Mouse (Mus musculus) layer of hippocampus, postnatal 14 days (tissue): ENCODE data around the gene Gm49387. TPM values are rescaled to one million over a fixed set of nuclear protein-coding genes. Genes with fewer than 3 reads are reported as not detected.
"Not testable (repeated sequence)": the region's sequence is repeated elsewhere in the genome, so short reads cannot be mapped to it uniquely, and the experiment has no call there.

ENCODE experiments used
- DNase-seq, 2 experiments: peaks; one replicate each; pipeline ENCODE4 v3.0.0; 2021 to 2022; ENCODE audit warnings: low spot score in 2 of 2, mixed read lengths in 1 of 2
- total RNA-seq, 2 experiments: library from RNA; stranded (reverse); gene quantifications; 2 replicates each; pipeline ENCODE4 v1.2.3; 2021

Gene Gm49387
- total RNA-seq, 2 experiments from 2014 or later, result not detected

DNA sequence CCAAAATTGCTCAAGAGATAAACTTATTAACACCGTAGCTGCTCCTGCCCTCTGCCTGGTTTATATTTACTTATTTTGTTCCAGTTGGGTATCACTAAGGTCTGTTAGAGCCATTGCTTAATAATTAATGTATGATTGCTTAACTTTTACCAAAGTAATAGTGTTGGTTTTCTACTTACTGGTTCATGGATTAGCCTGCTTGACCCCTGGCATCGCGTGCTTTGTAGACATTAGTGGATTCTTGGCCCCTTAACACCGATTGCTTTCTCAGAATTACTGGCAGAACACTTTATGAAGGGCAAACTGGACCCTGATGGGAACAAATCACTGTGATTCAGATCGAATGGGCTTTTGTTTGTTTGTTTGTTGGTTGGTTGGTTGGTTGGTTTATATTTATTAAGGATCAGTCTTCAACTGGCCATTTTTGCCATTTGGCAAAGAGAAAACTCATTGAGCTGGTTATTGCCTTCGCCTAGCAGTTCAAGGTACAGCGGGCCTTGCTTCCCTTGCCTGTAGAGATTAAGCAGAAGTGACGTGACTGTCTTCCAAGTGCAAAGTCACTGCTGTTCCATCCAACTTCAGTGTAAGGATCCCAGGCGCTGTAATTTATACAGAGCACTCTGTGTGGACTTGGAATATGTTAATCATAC, 953 bp upstream of the Gm49387 start:
- no peak for DNase-seq

- DNase-seq, result peak; percentile 91 to 92
Measured at GRCm38 (mm10) chr14:31640890-31641505, 320 bp upstream of the Gm49387 start, which contains the start of the genes Btd and Hacl1. Btd (plus strand) TSS chr14:31641028. Hacl1 (minus strand) TSS chr14:31641286.

GRCm38 (mm10) chr14:31630677-31631076, 10.0 kb downstream of the Gm49387 start:
- no peak for DNase-seq

DNA sequence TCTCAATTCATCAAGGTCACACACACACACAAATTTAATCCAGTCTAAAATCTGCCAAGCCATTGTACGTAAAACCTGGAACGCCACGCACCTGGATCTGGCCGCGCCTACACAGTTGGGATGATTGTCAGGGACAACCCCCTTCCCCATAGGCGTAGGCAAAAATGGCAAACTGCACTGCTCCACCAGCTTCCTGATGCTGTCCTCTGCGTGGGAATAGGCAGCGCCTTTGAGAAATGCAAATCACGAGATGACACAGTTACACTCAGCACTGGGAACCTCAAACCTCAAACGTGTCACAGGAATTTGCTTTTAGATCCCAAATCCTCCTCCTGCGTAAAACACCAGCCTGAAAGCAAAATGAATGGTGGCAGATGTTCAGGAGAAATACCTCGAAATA, 17.9 kb downstream of the Gm49387 start:
- no peak for DNase-seq

- no peak for DNase-seq
Measured at GRCm38 (mm10) chr14:31620591-31621223, 20.0 kb downstream of the Gm49387 start.

DNA sequence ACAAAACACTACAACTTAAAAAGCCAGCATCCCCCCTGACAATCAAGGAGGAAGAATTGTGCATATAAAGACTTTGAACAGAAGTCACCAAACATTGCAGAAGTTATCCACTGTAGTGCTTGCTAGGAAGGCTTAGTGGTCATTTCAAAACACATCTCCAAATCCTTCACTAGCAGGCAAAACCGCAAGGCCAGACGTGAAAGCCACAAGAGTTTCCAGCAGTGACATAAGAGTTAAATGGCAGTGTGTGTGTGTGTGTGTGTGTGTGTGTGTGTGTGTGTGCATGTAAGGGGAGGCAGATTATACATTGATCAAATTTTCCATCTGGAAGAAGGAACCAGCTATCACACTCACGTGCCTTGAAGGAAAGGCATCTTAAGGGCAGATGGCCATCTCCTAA, 22.7 kb downstream of the Gm49387 start:
- DNase-seq, result no peak

- DNase-seq, result no peak
Measured at GRCm38 (mm10) chr14:31617204-31617603, 23.5 kb downstream of the Gm49387 start.

DNA sequence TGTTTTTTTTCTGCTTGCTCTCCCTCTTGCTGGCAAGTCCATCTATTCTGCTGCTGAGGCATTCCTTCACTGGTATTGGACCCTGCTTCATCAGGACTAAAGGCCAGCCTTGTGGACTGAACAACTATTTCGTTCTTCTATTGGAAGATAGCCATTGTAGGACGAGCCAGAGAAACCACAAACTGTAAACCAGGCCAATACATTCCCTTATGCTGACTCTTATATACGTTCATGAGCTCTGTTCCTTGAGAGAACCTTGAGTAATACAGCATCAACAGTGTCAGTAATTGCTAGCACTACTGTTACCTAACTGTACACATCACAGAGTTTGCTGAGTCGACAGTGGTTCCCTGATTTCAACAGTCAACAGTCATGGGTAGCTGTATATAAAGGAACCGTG, 27.0 kb downstream of the Gm49387 start:
- no peak for DNase-seq

DNA sequence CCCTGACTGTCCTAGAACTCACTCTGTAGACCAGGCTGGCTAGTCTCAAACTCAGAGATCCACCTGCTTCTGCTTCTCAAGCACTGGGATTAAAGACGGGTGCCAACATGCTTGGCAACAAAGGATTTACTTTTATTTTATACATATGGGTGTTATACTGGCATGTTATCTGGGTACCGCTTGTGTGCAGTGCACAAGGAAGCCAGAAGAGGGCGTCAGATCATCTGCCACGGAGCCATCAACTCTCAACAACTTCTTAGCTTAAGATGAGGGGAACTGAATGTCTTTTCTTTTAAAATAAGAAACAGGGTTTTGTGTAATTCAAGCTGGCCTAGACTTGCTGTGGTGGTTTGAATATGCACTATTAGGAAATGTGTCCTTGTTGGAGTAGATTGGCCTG, 28.7 kb downstream of the Gm49387 start:
- DNase-seq, result no peak

DNA sequence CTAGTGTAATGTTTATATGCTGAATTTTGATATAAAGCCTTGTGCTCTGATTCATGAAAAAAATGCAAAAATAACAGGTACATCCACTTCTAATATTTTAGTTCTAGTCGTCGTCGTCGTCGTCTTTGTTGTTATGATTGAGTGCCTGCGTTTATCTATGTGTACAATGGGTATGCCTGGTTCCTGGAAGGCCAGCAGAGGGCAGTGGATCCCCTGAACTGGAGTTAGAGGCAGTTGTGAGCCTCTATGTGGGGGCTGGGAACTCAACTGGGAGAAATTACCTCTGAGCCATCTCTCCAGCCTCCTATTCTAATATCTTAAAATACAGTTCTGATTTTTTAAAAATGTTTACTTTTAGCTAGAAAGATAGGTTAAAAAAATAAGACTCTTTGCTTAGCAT, 35.2 kb downstream of the Gm49387 start:
- no peak for DNase-seq

- no peak for DNase-seq
Measured at GRCm38 (mm10) chr14:31604916-31605315, 35.8 kb downstream of the Gm49387 start.

GRCm38 (mm10) chr14:31602616-31602979, 38.1 kb downstream of the Gm49387 start:
- not testable (repeated sequence) for DNase-seq

GRCm38 (mm10) chr14:31601908-31602615, 38.6 kb downstream of the Gm49387 start:
- no peak for DNase-seq

- DNase-seq, result no peak
Measured at GRCm38 (mm10) chr14:31597446-31597845, 43.2 kb downstream of the Gm49387 start.

DNA sequence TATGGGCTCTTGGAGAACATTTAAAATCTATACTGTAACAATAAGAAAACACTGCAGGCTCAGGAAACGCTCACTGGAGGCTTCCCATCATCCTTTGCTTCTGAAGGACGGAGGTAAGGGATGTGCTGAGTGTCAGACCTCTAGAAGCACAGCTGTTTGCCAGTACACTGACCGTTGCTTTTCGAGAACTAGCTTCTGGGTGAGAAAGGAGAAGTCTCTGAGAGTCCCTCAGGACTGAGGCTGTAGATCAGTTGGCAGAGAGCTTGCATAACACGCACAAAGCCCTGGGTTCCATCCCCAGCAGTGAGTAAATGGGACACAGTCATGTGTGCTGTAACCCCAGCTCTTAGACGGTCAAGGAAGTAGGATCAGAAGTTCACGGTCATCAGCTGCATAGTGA, 44.3 kb downstream of the Gm49387 start:
- no peak for DNase-seq

DNA sequence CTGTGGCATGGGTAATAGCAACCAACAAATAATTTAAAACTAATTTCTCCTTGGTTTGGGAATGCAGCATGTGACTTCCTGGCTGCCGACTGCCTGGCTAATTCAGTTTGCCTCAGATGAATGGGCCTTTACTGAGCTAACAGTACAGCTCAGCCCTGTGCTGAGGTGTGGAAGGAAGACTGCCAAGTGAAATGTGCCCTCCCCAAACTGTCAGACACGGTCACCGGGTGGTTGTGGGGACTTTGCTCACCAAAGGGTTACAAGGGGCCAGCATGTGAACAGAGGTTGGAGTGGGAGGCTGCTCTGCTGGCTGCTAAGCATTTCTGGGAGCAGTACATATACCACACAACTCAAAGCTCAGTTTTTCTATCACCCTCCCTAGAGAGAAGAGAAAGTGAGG, 46.0 kb downstream of the Gm49387 start:
- DNase-seq, result no peak

- no peak for DNase-seq
Measured at GRCm38 (mm10) chr14:31593036-31593435, 47.6 kb downstream of the Gm49387 start.

- DNase-seq, result no peak
Measured at GRCm38 (mm10) chr14:31591243-31591642, 49.4 kb downstream of the Gm49387 start, which contains the start of gene Colq. Colq (minus strand) TSS chr14:31591343.

DNA sequence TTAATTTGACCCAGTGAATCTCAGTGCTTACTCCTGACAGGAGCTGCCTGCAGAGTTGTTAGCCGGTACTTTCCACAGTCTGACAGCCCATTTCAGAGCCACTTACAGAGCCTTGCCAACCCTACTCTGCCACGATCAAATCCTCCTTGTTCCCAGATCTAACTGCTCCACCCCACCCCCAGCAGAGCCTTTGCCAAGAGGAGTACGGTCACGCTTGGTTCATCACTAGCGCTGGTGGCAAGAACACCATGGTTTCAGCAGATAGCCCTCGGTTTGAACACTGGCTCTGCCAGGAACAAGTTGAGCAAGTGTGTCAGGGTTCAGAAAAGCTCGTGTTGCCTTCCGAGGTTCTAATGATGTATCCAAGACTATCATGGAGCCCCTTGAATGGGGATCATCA, 54.2 kb downstream of the Gm49387 start:
- DNase-seq, result no peak

- DNase-seq, result no peak
Measured at GRCm38 (mm10) chr14:31583082-31583481, 57.6 kb downstream of the Gm49387 start.

DNA sequence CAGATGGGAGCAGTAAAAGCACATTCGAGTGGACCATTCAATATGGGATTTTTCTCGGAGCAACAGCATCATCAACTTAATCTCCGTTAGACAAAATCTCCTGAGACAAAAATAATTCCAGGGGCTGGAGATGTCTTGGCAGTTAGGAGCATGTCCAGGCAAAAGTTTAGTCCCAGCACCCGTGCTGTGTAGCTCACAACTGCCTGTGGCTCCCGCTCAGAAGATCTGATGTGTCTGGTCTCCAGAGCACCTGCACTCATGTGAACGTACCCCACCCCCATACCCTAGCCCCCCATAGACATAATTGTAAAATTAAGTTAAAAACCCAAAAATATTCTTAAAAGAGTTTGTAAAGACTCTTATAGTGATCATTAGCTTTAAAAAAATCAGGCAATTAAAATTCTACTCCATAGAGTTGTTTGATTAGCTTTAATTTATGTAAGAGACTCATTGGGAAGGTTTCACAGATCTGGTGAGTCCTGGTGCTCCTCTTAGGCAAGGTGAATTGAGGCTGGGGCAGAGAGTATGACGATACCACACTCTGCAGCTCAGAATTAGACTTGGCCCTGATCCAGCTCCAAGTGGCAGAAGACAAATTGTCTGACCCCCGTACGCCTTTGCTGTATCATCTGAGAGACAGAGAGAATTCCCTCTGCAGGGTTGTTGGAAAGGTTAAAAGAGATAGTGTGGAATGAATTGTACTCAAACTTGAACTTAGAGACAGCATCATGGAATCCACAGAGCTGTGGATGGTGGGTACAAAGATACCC, 62.5 kb downstream of the Gm49387 start:
- no peak for DNase-seq
